Mouse (Mus musculus): ENCODE measurements around the gene Gm21983. TPM values are rescaled to one million over a fixed set of nuclear protein-coding genes. Genes with fewer than 3 reads are reported as not detected.
A peak's percentile ranks its signal among the peaks of the same experiment; 100 is the strongest.

The Gm21983 gene
- polyA plus RNA-seq, 1 experiment from 2014 or later = not detected

DNA sequence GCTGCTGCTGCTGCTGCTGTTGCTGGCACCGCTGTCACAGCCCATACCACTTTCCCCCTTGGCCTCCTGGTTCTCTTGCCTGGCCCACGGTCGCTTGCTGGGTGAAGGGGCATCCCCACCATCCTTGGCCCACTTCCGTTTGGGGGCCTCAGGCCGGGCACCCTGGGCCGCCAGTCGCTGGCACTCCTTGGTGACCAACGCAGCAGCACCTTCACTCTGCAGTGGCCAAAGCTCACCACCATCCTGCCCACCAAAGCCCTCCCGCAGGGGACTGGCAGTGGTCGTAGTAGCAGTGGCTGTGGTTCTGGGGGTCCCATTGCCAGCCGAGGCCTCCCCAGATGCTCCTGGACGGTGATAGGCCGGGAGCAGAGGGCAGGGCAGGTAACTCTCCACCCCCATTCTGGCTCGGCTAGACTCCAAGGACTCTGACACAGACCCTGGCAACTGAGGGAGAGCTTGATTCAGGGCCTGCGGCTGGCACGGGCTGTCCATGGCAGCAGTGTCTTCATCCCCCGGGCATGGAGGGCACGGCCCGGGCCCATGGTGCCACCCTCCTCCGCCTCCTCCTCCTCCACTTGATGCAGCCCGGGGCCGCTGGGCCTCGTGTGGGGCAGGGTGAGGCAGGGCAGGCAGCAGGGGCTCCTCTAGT is 15.8 kb downstream of the Gm21983 start:
- 61% methylated on average over 23 of the region's 23 CpGs for WGBS
- ATAC-seq (ENCODE audit: insufficient read depth, low FRiP score) = no peak
- Histone ChIP-seq H3K9me3 (replicated peaks; ENCODE audit: control insufficient read depth, low read length) (no peaks in the 10 kb centered on the region), H3K9ac (ENCODE audit: low read length) (peak overlapping the region; percentile 94), H3K36me3 (ENCODE audit: control insufficient read depth, insufficient read depth, low read length) (peaks cover 8% of the 10 kb centered on the region; the same call in 1 of the 2 replicates), H3K4me2 (ENCODE audit: low read depth, low read length) (peak overlapping the region; percentile 73), H3K4me3 (replicated peaks; ENCODE audit: low read length) (peak overlapping the region; percentile 80), H3K27me3 (ENCODE audit: control insufficient read depth, insufficient read depth, low read length) (no peaks in the 10 kb centered on the region), H3K27ac (ENCODE audit: low read length) (peak overlapping the region; percentile 98), H3K4me1 (ENCODE audit: control insufficient read depth, insufficient read depth, low read length) (peaks cover 58% of the 10 kb centered on the region)

DNA sequence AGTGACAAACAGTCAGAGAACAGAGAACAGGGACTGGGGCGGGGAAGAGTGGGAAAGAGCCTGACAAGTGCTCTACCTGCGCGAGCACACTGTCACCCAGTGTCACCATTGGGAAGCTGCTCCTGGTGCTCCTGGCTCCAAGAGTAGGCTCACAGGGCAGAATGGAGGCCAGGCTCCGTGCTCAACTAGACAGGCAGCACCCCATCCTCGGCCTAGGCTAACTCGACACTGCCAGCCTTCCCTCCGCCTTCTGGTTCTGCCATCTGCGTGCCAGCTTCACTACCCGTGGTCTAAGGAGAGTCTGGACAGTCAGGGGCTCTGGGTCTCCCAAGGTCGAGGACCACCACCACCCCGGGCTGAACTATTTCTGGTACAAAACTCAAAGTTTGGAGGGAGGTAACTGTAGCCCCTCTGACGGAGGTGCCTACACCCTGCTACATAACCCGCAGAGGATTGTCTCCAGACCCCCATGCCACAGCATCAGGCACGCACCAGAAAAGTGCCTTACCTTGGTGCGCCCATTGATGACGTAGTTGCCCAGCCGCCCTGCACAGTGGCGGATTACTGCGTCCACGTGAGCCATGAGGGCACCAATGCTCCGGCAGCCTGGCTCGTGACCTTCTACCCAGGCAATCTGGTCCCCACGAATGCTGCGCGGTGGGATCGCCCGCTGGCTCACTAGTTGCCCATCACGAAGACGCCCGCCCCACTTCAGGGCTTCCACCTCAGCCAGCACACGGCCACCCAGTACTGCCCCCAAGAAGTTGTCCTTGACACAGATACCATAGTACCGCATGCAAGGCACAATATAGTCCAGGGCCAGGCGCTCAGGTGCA is 16.6 kb downstream of the Gm21983 start:
- 77% methylated on average over 33 of the region's 33 CpGs for WGBS
- Histone ChIP-seq H3K27me3 (ENCODE audit: control insufficient read depth, insufficient read depth, low read length) (no peaks in the 10 kb centered on the region), H3K4me2 (ENCODE audit: low read depth, low read length) (peak overlapping the region; percentile 73), H3K4me3 (replicated peaks; ENCODE audit: low read length) (peak overlapping the region; percentile 80), H3K4me1 (ENCODE audit: control insufficient read depth, insufficient read depth, low read length) (peaks cover 60% of the 10 kb centered on the region), H3K9ac (ENCODE audit: low read length) (peak overlapping the region; percentile 94), H3K36me3 (ENCODE audit: control insufficient read depth, insufficient read depth, low read length) (peaks cover 11% of the 10 kb centered on the region), H3K9me3 (replicated peaks; ENCODE audit: control insufficient read depth, low read length) (no peaks in the 10 kb centered on the region), H3K27ac (ENCODE audit: low read length) (no peak overlapping the region)
- ATAC-seq (ENCODE audit: insufficient read depth, low FRiP score) = no peak

DNA sequence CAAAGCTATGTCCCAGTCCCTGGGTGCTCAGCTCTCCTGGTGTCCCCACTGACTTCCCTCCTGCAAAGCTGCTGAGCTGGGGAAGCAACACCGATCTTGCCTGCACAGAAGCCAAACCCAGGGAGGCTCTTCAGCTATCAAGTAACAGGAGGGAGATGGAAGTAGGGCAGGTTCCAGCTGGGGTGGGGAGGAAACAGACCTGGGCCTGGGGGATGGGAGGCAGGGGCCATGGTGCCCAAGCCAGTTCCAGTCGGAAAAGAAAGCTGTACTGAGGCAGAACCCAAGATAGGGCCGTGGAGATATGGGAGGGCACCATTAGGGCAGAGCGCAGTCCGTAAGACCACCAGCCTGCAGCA is 17.5 kb downstream of the Gm21983 start:
- H3K4me3 ChIP-seq (replicated peaks; ENCODE audit: low read length) = peak overlapping the region; percentile 80
- WGBS = 62% methylated on average over 5 of the region's 5 CpGs
- no peak for ATAC-seq (ENCODE audit: insufficient read depth, low FRiP score)
- peaks cover 20% of the 10 kb centered on the region for H3K36me3 ChIP-seq (ENCODE audit: control insufficient read depth, insufficient read depth, low read length)
- peak overlapping the region; percentile 73 for H3K4me2 ChIP-seq (ENCODE audit: low read depth, low read length)
- no peak overlapping the region for H3K27ac ChIP-seq (ENCODE audit: low read length)
- H3K9me3 ChIP-seq (replicated peaks; ENCODE audit: control insufficient read depth, low read length) = no peaks in the 10 kb centered on the region
- peak overlapping the region; percentile 94 for H3K9ac ChIP-seq (ENCODE audit: low read length)
- no peaks in the 10 kb centered on the region for H3K27me3 ChIP-seq (ENCODE audit: control insufficient read depth, insufficient read depth, low read length)
- peaks cover 60% of the 10 kb centered on the region for H3K4me1 ChIP-seq (ENCODE audit: control insufficient read depth, insufficient read depth, low read length)

DNA sequence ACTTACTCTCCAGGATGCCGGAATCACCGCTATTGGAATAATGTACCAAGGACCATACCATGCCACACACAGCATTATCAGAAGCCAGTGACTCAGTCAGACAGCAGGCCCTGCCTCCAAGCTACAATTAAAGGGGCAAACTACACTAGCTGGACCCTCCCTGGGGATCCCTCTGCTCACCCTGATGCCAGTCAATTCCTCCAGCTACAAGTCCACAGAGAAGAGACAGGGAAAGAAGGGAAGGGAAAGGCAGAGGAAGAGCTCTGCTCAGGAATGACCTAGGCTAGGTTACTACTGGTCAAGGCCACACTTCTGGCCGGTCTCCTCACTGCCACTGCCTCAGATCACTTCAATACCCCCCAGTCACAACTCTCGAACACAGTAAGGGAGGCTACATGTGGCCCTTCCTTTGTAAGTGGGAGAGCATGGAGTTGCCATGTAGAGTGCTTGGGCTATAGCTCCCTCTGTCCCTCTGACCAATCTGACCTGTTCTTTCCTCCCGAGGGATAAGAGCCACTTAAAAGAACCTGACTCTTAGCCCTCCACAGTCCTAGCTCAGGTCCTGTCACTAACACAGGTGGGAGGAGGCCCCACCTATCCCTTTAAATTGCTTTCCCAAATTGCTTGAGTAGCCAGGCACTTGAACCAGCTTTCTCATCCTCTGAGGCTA is 18.0 kb downstream of the Gm21983 start:
- WGBS = 72% methylated on average over 5 of the region's 5 CpGs
- Histone ChIP-seq H3K9ac (ENCODE audit: low read length) (peak overlapping the region; percentile 94; the same call in 1 of the 2 replicates), H3K27me3 (ENCODE audit: control insufficient read depth, insufficient read depth, low read length) (no peaks in the 10 kb centered on the region), H3K4me1 (ENCODE audit: control insufficient read depth, insufficient read depth, low read length) (peaks cover 60% of the 10 kb centered on the region), H3K36me3 (ENCODE audit: control insufficient read depth, insufficient read depth, low read length) (peaks cover 25% of the 10 kb centered on the region), H3K4me3 (replicated peaks; ENCODE audit: low read length) (peak overlapping the region; percentile 80; the same call in 1 of the 2 replicates), H3K4me2 (ENCODE audit: low read depth, low read length) (peak overlapping the region; percentile 73), H3K27ac (ENCODE audit: low read length) (no peak overlapping the region), H3K9me3 (replicated peaks; ENCODE audit: control insufficient read depth, low read length) (no peaks in the 10 kb centered on the region)
- no peak for ATAC-seq (ENCODE audit: insufficient read depth, low FRiP score)

DNA sequence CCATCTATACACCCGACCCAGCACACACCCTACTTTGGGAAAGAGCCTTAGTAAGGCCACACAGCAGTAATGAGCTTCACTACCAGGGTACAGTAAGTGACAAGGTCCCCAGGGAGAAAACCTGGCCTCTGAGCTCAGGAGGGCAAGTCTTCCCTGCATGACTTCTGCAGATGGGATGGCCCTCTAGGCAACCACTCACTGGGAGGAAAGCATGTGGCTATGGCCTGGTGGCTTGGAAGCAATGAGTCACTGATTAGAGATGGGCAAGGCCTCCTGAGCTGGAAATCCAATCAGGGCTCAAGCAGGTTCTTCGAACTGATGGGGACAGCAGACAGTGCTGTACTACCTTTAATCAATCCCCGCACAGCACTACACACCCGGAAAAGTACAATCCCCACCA is 19.1 kb downstream of the Gm21983 start:
- Histone ChIP-seq H3K4me3 (replicated peaks; ENCODE audit: low read length) (no peak overlapping the region), H3K27ac (ENCODE audit: low read length) (no peak overlapping the region), H3K4me2 (ENCODE audit: low read depth, low read length) (no peak overlapping the region), H3K9me3 (replicated peaks; ENCODE audit: control insufficient read depth, low read length) (no peaks in the 10 kb centered on the region), H3K4me1 (ENCODE audit: control insufficient read depth, insufficient read depth, low read length) (peaks cover 52% of the 10 kb centered on the region), H3K36me3 (ENCODE audit: control insufficient read depth, insufficient read depth, low read length) (peaks cover 29% of the 10 kb centered on the region), H3K27me3 (ENCODE audit: control insufficient read depth, insufficient read depth, low read length) (no peaks in the 10 kb centered on the region), H3K9ac (ENCODE audit: low read length) (peak overlapping the region; percentile 34; the same call in 1 of the 2 replicates)
- ATAC-seq (ENCODE audit: insufficient read depth, low FRiP score) = no peak
- WGBS = 84% methylated on average over 4 of the region's 4 CpGs

DNA sequence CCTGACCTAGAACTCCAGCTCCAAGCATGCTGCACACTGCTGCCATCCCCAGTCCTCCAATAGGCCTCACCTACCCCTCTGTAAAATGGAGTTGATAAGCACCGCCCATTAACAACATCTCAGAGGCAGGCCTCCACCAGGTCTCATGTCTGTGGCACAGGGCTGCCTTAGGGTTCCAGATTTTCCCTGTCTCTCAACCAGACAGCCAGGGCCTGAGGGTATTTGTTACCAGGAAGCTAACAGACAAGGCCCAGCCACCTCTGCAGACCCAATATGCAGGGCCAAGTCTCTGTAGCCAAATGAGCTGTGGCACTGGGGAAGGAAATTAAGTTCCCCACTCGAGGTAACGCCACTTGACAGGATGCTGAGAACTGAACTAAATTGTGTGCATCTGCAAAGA is 20.0 kb downstream of the Gm21983 start:
- Histone ChIP-seq H3K4me1 (ENCODE audit: control insufficient read depth, insufficient read depth, low read length) (peaks cover 52% of the 10 kb centered on the region), H3K27me3 (ENCODE audit: control insufficient read depth, insufficient read depth, low read length) (no peaks in the 10 kb centered on the region), H3K4me2 (ENCODE audit: low read depth, low read length) (no peak overlapping the region), H3K9me3 (replicated peaks; ENCODE audit: control insufficient read depth, low read length) (no peaks in the 10 kb centered on the region), H3K27ac (ENCODE audit: low read length) (no peak overlapping the region; the same call in 1 of the 2 replicates), H3K9ac (ENCODE audit: low read length) (0 out of 2 replicates have a peak overlapping the region, but pooled peaks have one; percentile 10), H3K36me3 (ENCODE audit: control insufficient read depth, insufficient read depth, low read length) (peaks cover 29% of the 10 kb centered on the region), H3K4me3 (replicated peaks; ENCODE audit: low read length) (no peak overlapping the region)
- no peak for ATAC-seq (ENCODE audit: insufficient read depth, low FRiP score)
- 88% methylated on average over 3 of the region's 3 CpGs for WGBS

DNA sequence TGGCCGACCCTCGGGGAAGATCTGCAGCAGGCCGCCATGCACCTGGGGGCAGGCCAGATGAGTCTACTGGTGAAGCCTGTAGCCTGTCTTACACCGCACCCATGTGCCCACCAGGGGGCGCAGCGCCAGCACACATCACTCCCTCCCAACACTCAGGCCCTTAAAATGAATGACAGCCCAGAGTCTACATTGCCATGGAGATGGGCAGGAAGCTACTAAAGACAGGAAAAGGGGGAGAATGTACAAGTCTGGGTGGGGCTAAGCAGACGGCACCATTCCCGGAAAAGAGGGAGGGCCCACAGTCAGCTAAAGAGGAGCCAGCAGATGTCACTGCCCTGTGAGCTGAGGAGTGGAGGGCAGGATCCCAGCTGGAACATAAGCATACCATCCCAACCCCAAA is 21.0 kb downstream of the Gm21983 start:
- peak; percentile 87 for ATAC-seq (ENCODE audit: insufficient read depth, low FRiP score)
- WGBS = 15% methylated on average over 8 of the region's 8 CpGs
- Histone ChIP-seq H3K27me3 (ENCODE audit: control insufficient read depth, insufficient read depth, low read length) (no peaks in the 10 kb centered on the region), H3K4me2 (ENCODE audit: low read depth, low read length) (no peak overlapping the region), H3K36me3 (ENCODE audit: control insufficient read depth, insufficient read depth, low read length) (peaks cover 26% of the 10 kb centered on the region), H3K4me1 (ENCODE audit: control insufficient read depth, insufficient read depth, low read length) (peaks cover 44% of the 10 kb centered on the region), H3K9ac (ENCODE audit: low read length) (no peak overlapping the region), H3K9me3 (replicated peaks; ENCODE audit: control insufficient read depth, low read length) (no peaks in the 10 kb centered on the region), H3K27ac (ENCODE audit: low read length) (peak overlapping the region; percentile 1; the same call in 1 of the 2 replicates), H3K4me3 (replicated peaks; ENCODE audit: low read length) (no peak overlapping the region)

DNA sequence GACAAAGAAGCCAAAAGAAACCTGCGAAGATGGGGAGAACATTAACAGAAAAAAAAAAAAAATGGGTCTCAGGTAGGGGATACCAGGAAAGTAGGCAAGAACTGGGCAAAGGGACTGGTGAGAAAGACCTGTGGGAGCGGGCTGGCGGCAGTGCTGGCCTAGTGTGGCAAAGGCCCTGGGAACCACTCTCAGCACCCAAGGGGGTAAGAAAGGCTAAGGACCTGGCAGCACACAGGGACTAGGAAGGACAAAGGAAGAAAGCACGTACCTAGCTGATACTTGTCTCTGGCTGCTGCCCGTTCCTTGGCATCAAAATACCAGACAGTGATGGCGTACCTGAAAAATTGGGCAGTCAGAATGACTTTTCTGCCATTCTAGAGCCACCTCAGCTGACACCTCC is 21.6 kb downstream of the Gm21983 start:
- no peak for ATAC-seq (ENCODE audit: insufficient read depth, low FRiP score)
- H3K27ac ChIP-seq (ENCODE audit: low read length) = no peak overlapping the region
- no peaks in the 10 kb centered on the region for H3K9me3 ChIP-seq (replicated peaks; ENCODE audit: control insufficient read depth, low read length)
- no peak overlapping the region for H3K9ac ChIP-seq (ENCODE audit: low read length)
- H3K36me3 ChIP-seq (ENCODE audit: control insufficient read depth, insufficient read depth, low read length) = peaks cover 21% of the 10 kb centered on the region
- peaks cover 38% of the 10 kb centered on the region for H3K4me1 ChIP-seq (ENCODE audit: control insufficient read depth, insufficient read depth, low read length)
- WGBS = 97% methylated on average over 6 of the region's 6 CpGs
- H3K4me2 ChIP-seq (ENCODE audit: low read depth, low read length) = no peak overlapping the region
- no peaks in the 10 kb centered on the region for H3K27me3 ChIP-seq (ENCODE audit: control insufficient read depth, insufficient read depth, low read length)
- H3K4me3 ChIP-seq (replicated peaks; ENCODE audit: low read length) = no peak overlapping the region

DNA sequence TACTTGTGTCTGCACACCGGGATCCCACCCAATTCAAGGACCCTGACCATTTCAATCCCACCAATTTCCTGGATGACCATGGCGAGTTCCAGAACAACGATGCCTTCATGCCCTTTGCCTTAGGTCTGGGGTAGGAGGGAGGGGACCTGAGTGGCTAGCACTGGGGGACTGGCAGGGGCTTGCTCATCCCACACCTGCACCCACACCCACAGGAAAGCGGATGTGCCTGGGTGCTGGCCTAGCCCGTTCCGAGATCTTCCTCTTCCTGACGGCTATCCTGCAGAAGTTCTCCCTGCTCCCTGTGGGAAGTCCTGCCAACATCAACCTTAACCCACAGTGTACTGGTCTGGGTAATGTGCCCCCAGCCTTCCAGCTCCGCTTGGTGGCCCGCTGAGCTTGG is 22.7 kb downstream of the Gm21983 start:
- no peak for ATAC-seq (ENCODE audit: insufficient read depth, low FRiP score)
- Histone ChIP-seq H3K9ac (ENCODE audit: low read length) (no peak overlapping the region), H3K27me3 (ENCODE audit: control insufficient read depth, insufficient read depth, low read length) (no peaks in the 10 kb centered on the region), H3K27ac (ENCODE audit: low read length) (no peak overlapping the region), H3K4me2 (ENCODE audit: low read depth, low read length) (no peak overlapping the region), H3K4me1 (ENCODE audit: control insufficient read depth, insufficient read depth, low read length) (peaks cover 28% of the 10 kb centered on the region), H3K36me3 (ENCODE audit: control insufficient read depth, insufficient read depth, low read length) (peaks cover 21% of the 10 kb centered on the region), H3K9me3 (replicated peaks; ENCODE audit: control insufficient read depth, low read length) (no peaks in the 10 kb centered on the region), H3K4me3 (replicated peaks; ENCODE audit: low read length) (no peak overlapping the region)
- WGBS = 93% methylated on average over 9 of the region's 9 CpGs
